10 mouse cellular contexts compared by ENCODE assay signal in genomic region chr11:83789259-83789658, GRCm38 (mm10). TPM values are rescaled to one million over a fixed set of nuclear protein-coding genes. Genes with fewer than 3 reads are reported as not detected.
DNase-seq lines count a peak whose midpoint lies in the region; ATAC-seq lines count a peak whose summit lies in the region.
"Had no signal": no experiment of that assay in that cellular context is flagged by ENCODE, and none has a peak within 500 bp of the region (broad histone marks: within the 10 kb centered on the region; RNA-seq: fewer than 3 reads in every experiment).

No protein-coding gene starts in this region.

- H3K4me1 ChIP-seq in heart, embryonic 11.5 days (ENCODE audit: control insufficient read depth, insufficient read depth, low read length), result peaks cover 3% of the 10 kb centered on the region; the same call in 1 of the 2 replicates

- H3K27ac ChIP-seq in heart, embryonic 11.5 days (ENCODE audit: low read depth, low read length), result no peak overlapping the region

- H3K36me3 ChIP-seq in heart, embryonic 11.5 days (ENCODE audit: control insufficient read depth, insufficient read depth, low read length), result no peaks in the 10 kb centered on the region

- H3K4me3 ChIP-seq in heart, embryonic 11.5 days (ENCODE audit: low read depth, low read length), result no peak overlapping the region

- no peak overlapping the region; the same call in 1 of the 2 replicates for H3K4me2 ChIP-seq in heart, embryonic 11.5 days

- no peaks in the 10 kb centered on the region; the same call in 1 of the 2 replicates for H3K27me3 ChIP-seq in heart, embryonic 11.5 days (ENCODE audit: control insufficient read depth, insufficient read depth, low read length)

- intact Hi-C loops in heart, postnatal 10 days (cut with DNase I), result no loop called here

- peak; percentile 65 to 72 for DNase-seq in heart, adult 18-20 months
- peak; percentile 86 for DNase-seq in adipocyte (ENCODE audit: low spot score)
- DNase-seq in heart, postnatal 10 days, result peak; percentile 41 to 58
- peak; percentile 63 for DNase-seq in thymus, postnatal 4 days
- no peak for DNase-seq in embryo, embryonic 9.5 days (ENCODE audit: extremely low spot score)

- no peak overlapping the region for H3K9ac ChIP-seq in heart, embryonic 11.5 days (ENCODE audit: low read depth, low read length)

- WGBS in heart, embryonic 11.5 days (ENCODE audit: insufficient replicate concordance), result 51% methylated on average over 13 of the region's 13 CpGs

- ATAC-seq in heart, embryonic 11.5 days (replicated peaks; ENCODE audit: insufficient number of reproducible peaks, low FRiP score, low TSS enrichment), result no peak
- ATAC-seq in megakaryocyte, adult 5-6 weeks (ENCODE audit: poor library complexity, severe bottlenecking), result peak; percentile 88
- no peak for ATAC-seq in erythroid progenitor cell, adult 5-6 weeks (replicated peaks; ENCODE audit: low FRiP score, poor library complexity, severe bottlenecking)

- H3K9me3 ChIP-seq in heart, embryonic 11.5 days (replicated peaks; ENCODE audit: control insufficient read depth, low read length), result no peaks in the 10 kb centered on the region

RNA-seq across cellular contexts. Expression of gene Heatr6, which starts 35.8 kb away (rescaled TPM):
- total RNA-seq in heart, adult 18-20 months (2021), result 1 to 10 TPM; 5.5 to 6.5 TPM
- polyA plus RNA-seq in heart, embryonic 11.5 days (2014; fragmentation: Nextera tagmentation; extraction: Ambion mirVana), result 13.5 and 16.1 TPM in 2 replicates
- 1 to 10 TPM; 8.0 to 8.2 TPM for total RNA-seq in heart, postnatal 10 days (2021)
- 13.0 and 17.0 TPM in 2 replicates for total RNA-seq in megakaryocyte, adult 5-6 weeks (2015)
- 13.2 and 19.8 TPM in 2 replicates for total RNA-seq in megakaryocyte, adult 5-6 weeks (2017)
- total RNA-seq in erythroid progenitor cell, adult 5-6 weeks (2015; ENCODE audit: low replicate concordance), result 2.9 and 4.7 TPM in 2 replicates
- total RNA-seq in erythroid progenitor cell, adult 5-6 weeks (2017; ENCODE audit: low replicate concordance), result 1.5 and 3.3 TPM in 2 replicates

RNA-seq across cellular contexts. Expression of gene Wfdc21, which starts 42.5 kb away (rescaled TPM):
- not detected for total RNA-seq in heart, adult 18-20 months (2021)
- polyA plus RNA-seq in heart, embryonic 11.5 days (2014; fragmentation: Nextera tagmentation; extraction: Ambion mirVana), result not detected in 2 replicates
- total RNA-seq in heart, postnatal 10 days (2021), result not detected
- total RNA-seq in megakaryocyte, adult 5-6 weeks (2015), result 528 and 641 TPM in 2 replicates
- 492 and 635 TPM in 2 replicates for total RNA-seq in megakaryocyte, adult 5-6 weeks (2017)
- 132 and 167 TPM in 2 replicates for total RNA-seq in erythroid progenitor cell, adult 5-6 weeks (2015; ENCODE audit: low replicate concordance)
- 99.0 and 117 TPM in 2 replicates for total RNA-seq in erythroid progenitor cell, adult 5-6 weeks (2017; ENCODE audit: low replicate concordance)
- total RNA-seq: ES-E14; layer of hippocampus, adult 18-20 months had no signal

Comparison
In these comparisons a context has a peak if more than half of its experiments do, and no peak if none do; other contexts are left out.
1. RNA of gene Wfdc21, which starts 42.5 kb away (total RNA-seq): 492 to 641 TPM in megakaryocyte, adult 5-6 weeks and 99.0 to 167 TPM in erythroid progenitor cell, adult 5-6 weeks; not detected in heart, postnatal 10 days and not detected in heart, adult 18-20 months; every median in the first group is over 10 times any median in the second.